Mouse (Mus musculus): ENCODE results near the gene Hmgcl.

DNA sequence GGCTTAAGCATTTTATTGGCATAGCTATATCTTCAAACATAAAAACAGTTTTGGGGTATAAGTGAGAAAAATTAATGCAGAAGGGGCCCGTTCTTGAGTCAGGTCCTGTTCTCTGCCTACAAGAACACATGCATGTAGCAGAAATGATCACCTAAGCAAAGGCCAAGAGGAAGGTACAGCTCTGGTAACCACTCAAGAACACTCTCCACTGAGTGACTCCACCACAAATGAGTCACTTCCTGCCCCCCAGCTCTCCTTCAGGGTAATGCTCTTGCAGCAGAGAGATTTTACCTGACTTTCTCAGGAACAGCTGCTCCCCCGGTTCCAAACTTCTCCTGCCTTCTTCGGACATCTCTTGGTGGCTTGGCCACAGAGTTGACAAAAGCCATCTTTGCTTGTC lies 60.6 kb downstream of the Hmgcl start:
- TF ChIP-seq GATA1 (IDR thresholded peaks at IDR 0.05; ENCODE audit: borderline replicate concordance, low read length) = no peak
- no peak for TF ChIP-seq FLI1 (IDR thresholded peaks at IDR 0.05; ENCODE audit: low read length)

Measured in megakaryocyte, embryonic 14.5 days (primary cell).